Mouse (Mus musculus) frontal cortex, adult 2 months (tissue): ENCODE data around the gene Apba2. TPM values are rescaled to one million over a fixed set of nuclear protein-coding genes. Genes with fewer than 3 reads are reported as not detected.

Experiments
- DNase-seq, 2 experiments: peaks; one replicate each; pipeline ENCODE4 v3.0.0; 2022; ENCODE audit warnings: low spot score in 1 of 2; ENCODE audit errors: extremely low spot score in 1 of 2
- polyA plus RNA-seq: library from polyadenylated mRNA; depleted of rRNA; stranded (reverse); fragments of >200 nt; gene quantifications from 2 replicates; pipeline ENCODE4 v1.2.3, GENCODE M21; 2012

Gene Apba2
- polyA plus RNA-seq, 1 experiment, result 155 TPM

GRCm38 (mm10) chr7:64580293-64580692 is 78.8 kb downstream of the Apba2 start:
- DNase-seq, result no peak

- no peak for DNase-seq
Observed at GRCm38 (mm10) chr7:64582358-64582757, 80.9 kb downstream of the Apba2 start.

DNA sequence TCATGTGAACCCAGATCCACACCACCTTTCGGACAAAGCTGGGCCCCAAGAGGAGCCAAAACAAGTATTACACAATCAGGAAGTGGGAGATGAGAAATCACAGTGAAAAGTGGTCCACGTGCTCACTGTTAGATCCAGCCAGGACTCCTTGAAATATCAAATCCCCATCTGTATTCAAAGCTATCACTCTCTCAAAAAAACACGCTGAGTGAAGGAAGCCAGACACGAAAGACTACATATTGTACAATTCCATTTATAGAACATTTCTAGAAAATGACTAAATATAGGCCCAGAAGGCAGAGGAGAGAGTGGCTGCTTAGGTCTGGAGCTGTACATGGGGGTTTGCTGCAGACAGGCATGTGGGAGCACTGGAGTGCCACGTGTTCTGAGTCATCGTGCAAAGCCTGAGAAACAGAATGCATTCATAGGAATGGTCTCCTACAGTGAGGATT is 82.2 kb downstream of the Apba2 start:
- peak; percentile 63 to 75 for DNase-seq

GRCm38 (mm10) chr7:64586133-64586532 is 84.6 kb downstream of the Apba2 start:
- DNase-seq, result peak in 1 of 2 experiments; percentile 64

DNA sequence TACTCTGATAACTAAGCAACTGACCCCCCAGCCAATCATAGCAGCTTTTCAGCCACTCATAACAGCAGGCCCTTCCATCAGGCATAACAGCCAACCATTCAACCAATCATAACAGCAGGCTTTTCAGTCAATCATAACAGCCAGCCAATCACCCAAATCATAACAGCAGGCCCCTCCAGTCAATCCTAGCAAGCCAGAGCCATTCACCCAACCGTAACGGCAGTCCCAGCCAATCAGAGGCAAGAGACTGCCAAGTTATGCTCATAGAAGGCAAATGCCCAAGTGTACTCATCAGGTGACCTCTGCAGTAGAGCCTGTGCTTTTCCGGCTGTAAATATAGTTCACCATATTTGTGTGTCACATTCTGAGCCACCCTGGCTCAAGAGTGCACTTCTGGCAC is 85.1 kb downstream of the Apba2 start:
- DNase-seq, result no peak

DNA sequence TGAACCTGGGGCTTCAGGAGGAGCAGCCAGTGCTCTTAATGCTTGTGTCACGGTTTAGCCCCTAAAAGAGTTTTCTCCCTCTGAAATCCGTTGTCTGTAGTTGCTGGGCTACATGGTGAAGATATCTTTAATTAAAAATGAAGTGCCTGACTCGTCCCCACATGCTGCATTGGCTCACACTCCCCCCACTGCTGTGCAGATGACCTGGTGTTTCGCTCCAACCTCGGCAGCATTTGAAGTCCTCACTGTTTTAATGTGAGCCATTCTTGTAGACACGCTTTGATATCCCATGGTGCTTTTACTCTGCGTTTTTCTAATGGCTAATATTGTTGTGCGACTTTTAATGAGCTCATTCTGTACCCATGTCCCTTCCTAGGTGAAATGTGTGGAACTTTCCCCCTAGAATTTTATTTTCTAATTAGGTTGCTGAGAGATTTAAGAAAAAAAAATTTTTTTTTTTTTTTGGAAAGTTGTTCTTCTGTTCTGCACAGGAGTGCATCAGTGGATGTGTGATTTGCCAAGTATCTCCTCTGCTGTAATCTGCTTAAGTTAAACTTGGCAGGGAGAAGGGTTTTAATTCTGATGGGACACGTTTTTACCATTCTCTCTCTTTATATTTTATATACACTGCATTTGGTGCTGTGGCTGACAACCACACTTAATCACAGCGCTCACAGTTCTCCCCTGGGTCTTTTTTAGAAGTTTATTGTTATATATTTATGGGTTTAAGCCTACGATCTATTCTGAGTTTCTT is 87.3 kb downstream of the Apba2 start:
- DNase-seq, result no peak

DNA sequence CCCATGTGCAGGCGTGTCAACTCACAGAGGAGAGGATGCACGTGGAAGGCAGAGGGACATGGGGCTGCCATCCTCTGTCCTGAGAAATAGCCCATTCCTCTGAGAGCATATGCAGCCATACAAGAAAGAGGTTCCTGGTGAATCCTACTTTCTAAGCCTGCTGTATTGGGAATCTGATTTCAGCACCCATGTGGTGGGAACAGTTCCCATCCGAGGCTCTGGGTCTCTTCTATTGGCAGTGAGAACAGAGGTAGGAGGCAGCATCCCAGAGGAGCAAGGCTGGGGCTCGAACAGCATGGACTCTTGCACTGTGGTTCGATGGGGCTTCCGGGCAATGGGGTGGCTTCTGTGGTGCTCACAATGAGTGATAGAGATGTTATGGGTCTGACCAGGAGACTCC is 93.8 kb downstream of the Apba2 start:
- DNase-seq, result no peak

- DNase-seq, result no peak
Observed at GRCm38 (mm10) chr7:64596652-64597051, 95.1 kb downstream of the Apba2 start.

DNA sequence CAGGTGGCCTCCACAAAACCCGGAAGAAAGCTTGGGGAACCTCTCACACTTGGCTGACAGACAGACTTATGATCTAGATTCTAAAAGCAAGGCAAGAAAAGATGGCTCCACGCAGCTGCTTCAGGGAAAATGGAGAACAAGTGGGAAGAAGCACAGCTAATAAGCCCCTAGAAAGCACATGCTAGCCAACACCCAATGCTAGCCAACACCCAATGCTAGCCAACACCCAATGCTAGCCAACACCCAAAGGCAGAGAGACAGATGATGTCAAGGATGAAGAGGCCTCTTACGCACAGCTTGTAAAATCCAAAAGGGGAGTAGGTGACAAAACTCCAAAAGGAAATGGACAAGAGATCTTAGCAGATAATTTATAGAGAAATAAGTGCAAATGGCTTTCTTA is 108.4 kb downstream of the Apba2 start:
- DNase-seq, result no peak

DNA sequence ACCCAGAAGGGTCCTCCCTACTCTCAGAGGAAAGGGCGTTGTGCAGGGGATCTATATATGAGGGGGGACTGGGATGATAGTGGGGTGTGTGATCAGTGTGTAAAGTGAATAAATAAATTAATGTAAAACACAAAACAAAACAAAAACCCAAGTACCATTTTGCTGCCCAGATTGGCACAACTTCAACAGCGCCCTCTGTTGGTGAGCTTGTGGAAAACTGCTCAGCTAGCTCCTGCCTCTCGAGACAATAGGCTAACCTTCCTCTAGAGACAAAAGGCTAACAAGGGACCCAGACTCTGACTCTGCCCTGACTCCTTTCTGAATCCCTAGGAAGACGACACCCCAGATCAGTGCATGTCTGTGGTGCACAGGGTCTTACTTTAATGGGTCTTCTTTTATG is 109.4 kb downstream of the Apba2 start:
- no peak for DNase-seq

DNA sequence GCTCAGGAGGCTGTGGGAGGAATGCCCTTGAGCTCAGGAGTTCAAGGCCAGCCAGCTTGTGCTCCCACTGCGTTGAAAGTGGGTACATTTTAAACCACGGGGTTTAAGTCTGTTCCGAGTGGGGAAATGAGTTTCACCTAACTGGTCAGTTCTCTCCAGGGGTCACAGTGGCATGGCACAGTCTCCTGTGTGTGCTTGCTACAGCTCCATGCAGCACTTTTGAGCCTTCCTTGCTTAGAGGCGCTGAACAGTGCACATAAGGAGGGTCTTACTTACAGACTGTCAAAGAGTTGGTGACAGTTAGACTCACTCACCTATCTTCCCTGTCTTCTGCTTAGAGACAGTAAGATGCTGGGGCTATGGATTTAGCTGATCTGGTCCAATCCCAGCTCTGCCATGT is 117.8 kb downstream of the Apba2 start:
- DNase-seq, result no peak

GRCm38 (mm10) chr7:64626494-64626893 is 125.0 kb downstream of the Apba2 start:
- DNase-seq, result no peak

- no peak for DNase-seq
Observed at GRCm38 (mm10) chr7:64627972-64628655, 126.6 kb downstream of the Apba2 start.

DNA sequence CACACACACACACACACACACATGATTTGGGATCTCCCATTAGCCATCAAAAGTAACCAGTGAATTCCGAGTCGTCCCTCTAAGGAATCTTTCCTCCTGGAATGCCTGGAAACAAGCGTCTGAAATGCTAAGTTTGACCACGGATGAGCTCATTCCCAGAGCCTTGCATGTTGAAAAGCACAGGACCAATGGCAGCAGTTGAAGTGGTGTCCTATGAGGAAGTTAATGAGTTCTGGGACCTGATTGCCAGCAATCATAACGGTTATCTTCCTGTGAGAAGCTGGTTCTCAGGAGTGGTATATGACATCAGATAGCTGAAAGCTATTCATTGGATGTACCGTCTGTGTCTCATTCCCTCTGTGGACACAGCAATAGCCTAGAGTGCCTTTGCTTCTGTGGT is 129.2 kb downstream of the Apba2 start:
- DNase-seq, result no peak

GRCm38 (mm10) chr7:64631131-64631530 is 129.6 kb downstream of the Apba2 start:
- no peak for DNase-seq

DNA sequence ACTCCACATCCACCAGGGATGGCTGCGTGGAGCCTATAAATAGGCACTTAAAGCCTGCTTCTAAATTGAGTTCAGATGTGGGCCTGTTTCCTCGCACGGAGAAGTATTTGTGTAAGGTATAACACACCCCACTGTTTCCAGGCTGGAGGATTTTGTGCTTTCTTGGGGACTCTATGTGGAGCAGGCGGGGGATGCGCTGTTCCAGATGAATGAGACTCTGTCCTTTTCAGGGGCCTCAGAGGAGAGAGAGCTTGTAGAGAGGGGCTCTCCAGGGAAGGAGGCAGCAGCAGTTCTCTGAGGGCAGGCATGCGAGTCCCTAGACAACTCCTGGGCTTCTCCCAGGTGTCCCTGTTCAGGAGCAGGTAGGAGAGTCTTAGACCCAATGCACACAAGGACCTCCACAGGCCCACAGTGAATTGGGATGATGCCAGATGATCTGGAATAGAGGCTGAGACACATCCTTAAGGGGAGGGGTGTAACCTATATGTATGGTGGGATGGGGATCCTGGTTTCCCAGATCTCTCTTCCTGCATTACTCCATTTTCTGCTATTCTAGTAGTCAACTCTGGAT is 130.4 kb downstream of the Apba2 start:
- DNase-seq, result peak; percentile 63 to 75

DNA sequence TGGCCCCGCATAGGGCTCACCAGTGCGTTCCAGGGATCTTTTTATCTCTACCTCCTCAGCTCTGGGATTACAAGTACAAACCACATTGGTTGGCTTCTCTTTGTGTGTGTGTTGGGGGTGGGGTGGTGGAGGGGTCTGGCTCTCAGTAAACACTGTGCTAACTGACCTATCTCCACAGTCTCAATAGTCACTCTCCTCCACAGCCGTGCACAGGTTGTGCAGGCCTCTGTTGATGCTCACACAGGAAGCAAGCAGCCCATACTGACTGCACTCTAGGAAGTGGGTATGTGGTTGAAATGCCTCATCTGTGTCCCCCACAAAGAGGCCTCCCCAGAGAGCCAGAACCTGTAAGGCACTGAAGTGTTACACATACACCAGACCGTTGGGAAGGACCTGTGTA is 131.7 kb downstream of the Apba2 start:
- DNase-seq, result no peak

GRCm38 (mm10) chr7:64633916-64634315 is 132.4 kb downstream of the Apba2 start:
- no peak for DNase-seq

- no peak for DNase-seq
Observed at GRCm38 (mm10) chr7:64634482-64634881, 133.0 kb downstream of the Apba2 start.

- no peak for DNase-seq
Observed at GRCm38 (mm10) chr7:64638922-64639321, 137.4 kb downstream of the Apba2 start.

DNA sequence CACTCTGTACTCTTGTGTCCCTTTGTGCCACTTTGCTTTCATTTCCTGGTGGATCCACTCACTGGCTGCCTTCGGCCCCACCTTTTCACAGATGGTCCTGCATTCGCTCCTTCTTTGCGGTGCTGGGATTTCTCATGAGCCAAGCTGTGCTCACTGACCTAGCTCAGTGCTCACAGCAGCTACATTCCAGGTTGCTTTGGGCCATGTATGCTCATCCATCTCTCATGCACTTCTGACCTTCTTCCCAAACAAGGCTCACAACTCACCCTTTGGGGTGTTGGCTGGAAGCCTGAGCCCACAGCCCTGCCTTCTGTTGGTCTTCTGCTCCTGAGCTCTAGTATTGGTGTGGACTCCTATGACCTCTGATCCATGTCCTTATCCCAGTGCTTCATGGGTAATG is 139.1 kb downstream of the Apba2 start:
- DNase-seq, result no peak

- no peak for DNase-seq
Observed at GRCm38 (mm10) chr7:64642903-64643302, 141.4 kb downstream of the Apba2 start.
